Mouse (Mus musculus): ENCODE data around the gene Rel.

GRCm38 (mm10) chr11:23704604-23705294, 66.0 kb downstream of the Rel start:
- no peak for TF ChIP-seq CTCF (IDR thresholded peaks at IDR 0.05; ENCODE audit: low read depth)
- TF ChIP-seq EP300 (IDR thresholded peaks at IDR 0.05; ENCODE audit: low read depth), result no peak
